Comparison of ENCODE assay signal across 22 mouse cellular contexts in genomic region chr12:8310992-8311391, GRCm38 (mm10). TPM values are rescaled to one million over a fixed set of nuclear protein-coding genes. Genes with fewer than 3 reads are reported as not detected.
A peak's percentile ranks its signal among the peaks of the same experiment; 100 is the strongest.
DNase-seq lines count a peak whose midpoint lies in the region; ATAC-seq lines count a peak whose summit lies in the region.
"Had no signal": no experiment of that assay in that cellular context is flagged by ENCODE, and none has a peak within 500 bp of the region (broad histone marks: within the 10 kb centered on the region; RNA-seq: fewer than 3 reads in every experiment).

No protein-coding gene starts in this region.

- peak; percentile 27 for DNase-seq in adrenal gland, adult 2 months
- DNase-seq in adrenal gland, postnatal 25 days, result no peak
- DNase-seq in hindbrain, embryonic 10.5 days (ENCODE audit: low spot score), result no peak
- no peak for DNase-seq in midbrain, embryonic 10.5 days (ENCODE audit: low spot score)
- no peak for DNase-seq in hindbrain, embryonic 14.5 days (ENCODE audit: low spot score)
- no peak for DNase-seq in thymus, postnatal 25 days
- DNase-seq: cerebellum, adult 18-20 months; cerebellum, postnatal 36 days; kidney, adult 11 months; lung, postnatal 4 days; right cerebral cortex, postnatal 4 days had no signal

- peaks cover 29% of the 10 kb centered on the region for H3K27me3 ChIP-seq in hindbrain, embryonic 12.5 days
- peaks cover 51% of the 10 kb centered on the region for H3K27me3 ChIP-seq in hindbrain, embryonic 10.5 days (ENCODE audit: insufficient read depth, poor library complexity, severe bottlenecking)
- H3K27me3 ChIP-seq in midbrain, embryonic 13.5 days, result peaks cover 33% of the 10 kb centered on the region
- H3K27me3 ChIP-seq in midbrain, embryonic 10.5 days (ENCODE audit: low read depth, poor library complexity, severe bottlenecking), result peaks cover 51% of the 10 kb centered on the region
- H3K27me3 ChIP-seq in hindbrain, embryonic 14.5 days (ENCODE audit: control insufficient read depth, insufficient read depth, low read length), result peaks cover 16% of the 10 kb centered on the region

- H3K4me3 ChIP-seq in hindbrain, embryonic 12.5 days, result no peak overlapping the region
- H3K4me3 ChIP-seq in hindbrain, embryonic 10.5 days, result no peak overlapping the region
- H3K4me3 ChIP-seq in midbrain, embryonic 13.5 days (replicated peaks), result no peak overlapping the region
- H3K4me3 ChIP-seq in midbrain, embryonic 10.5 days, result no peak overlapping the region
- H3K4me3 ChIP-seq in hindbrain, embryonic 14.5 days (replicated peaks; ENCODE audit: low read length), result no peak overlapping the region
- H3K4me3 ChIP-seq: lung, embryonic 15.5 days; myocyte had no signal

- no peaks in the 10 kb centered on the region for H3K9me3 ChIP-seq in hindbrain, embryonic 12.5 days (replicated peaks)
- H3K9me3 ChIP-seq in hindbrain, embryonic 10.5 days, result no peaks in the 10 kb centered on the region
- no peaks in the 10 kb centered on the region for H3K9me3 ChIP-seq in midbrain, embryonic 13.5 days
- no peaks in the 10 kb centered on the region for H3K9me3 ChIP-seq in midbrain, embryonic 10.5 days (replicated peaks)
- no peaks in the 10 kb centered on the region for H3K9me3 ChIP-seq in hindbrain, embryonic 14.5 days (ENCODE audit: control insufficient read depth, low read length)
- H3K9me3 ChIP-seq: lung, embryonic 15.5 days had no signal

- peaks cover 17% of the 10 kb centered on the region for H3K4me1 ChIP-seq in hindbrain, embryonic 12.5 days
- peaks cover 38% of the 10 kb centered on the region for H3K4me1 ChIP-seq in hindbrain, embryonic 10.5 days (replicated peaks)
- H3K4me1 ChIP-seq in midbrain, embryonic 13.5 days (replicated peaks), result peaks cover 19% of the 10 kb centered on the region
- peaks cover 37% of the 10 kb centered on the region for H3K4me1 ChIP-seq in midbrain, embryonic 10.5 days
- H3K4me1 ChIP-seq in hindbrain, embryonic 14.5 days (replicated peaks; ENCODE audit: control insufficient read depth, insufficient read depth, low read length), result peaks cover 15% of the 10 kb centered on the region

- ATAC-seq in hindbrain, embryonic 12.5 days (ENCODE audit: low FRiP score), result no peak
- no peak for ATAC-seq in midbrain, embryonic 13.5 days
- no peak for ATAC-seq in hindbrain, embryonic 14.5 days (ENCODE audit: low FRiP score)
- ATAC-seq: Patski had no signal

- no peak overlapping the region for H3K27ac ChIP-seq in hindbrain, embryonic 12.5 days
- no peak overlapping the region for H3K27ac ChIP-seq in hindbrain, embryonic 10.5 days
- no peak overlapping the region for H3K27ac ChIP-seq in midbrain, embryonic 13.5 days
- H3K27ac ChIP-seq in midbrain, embryonic 10.5 days (replicated peaks), result no peak overlapping the region
- no peak overlapping the region for H3K27ac ChIP-seq in hindbrain, embryonic 14.5 days
- H3K27ac ChIP-seq: liver, embryonic 14.5 days; lung, embryonic 15.5 days had no signal

- H3K36me3 ChIP-seq in hindbrain, embryonic 12.5 days, result no peaks in the 10 kb centered on the region
- H3K36me3 ChIP-seq in hindbrain, embryonic 10.5 days, result no peaks in the 10 kb centered on the region
- no peaks in the 10 kb centered on the region for H3K36me3 ChIP-seq in midbrain, embryonic 13.5 days
- H3K36me3 ChIP-seq in midbrain, embryonic 10.5 days, result no peaks in the 10 kb centered on the region
- H3K36me3 ChIP-seq in hindbrain, embryonic 14.5 days (replicated peaks; ENCODE audit: control insufficient read depth, insufficient read depth), result no peaks in the 10 kb centered on the region
- H3K36me3 ChIP-seq: lung, embryonic 15.5 days had no signal

- H3K9ac ChIP-seq in hindbrain, embryonic 12.5 days, result no peak overlapping the region; the same call in 1 of the 2 replicates
- H3K9ac ChIP-seq in midbrain, embryonic 13.5 days (replicated peaks), result peak overlapping the region; percentile 42; the same call in 1 of the 2 replicates
- H3K9ac ChIP-seq in hindbrain, embryonic 14.5 days, result no peak overlapping the region
- H3K9ac ChIP-seq: liver, embryonic 14.5 days; lung, embryonic 15.5 days had no signal

- WGBS in hindbrain, embryonic 12.5 days, result 39% methylated on average over 17 of the region's 17 CpGs
- WGBS in hindbrain, embryonic 10.5 days, result 37% methylated on average over 17 of the region's 17 CpGs
- WGBS in midbrain, embryonic 13.5 days, result 40% methylated on average over 17 of the region's 17 CpGs
- 43% methylated on average over 17 of the region's 17 CpGs for WGBS in midbrain, embryonic 10.5 days
- 37% methylated on average over 17 of the region's 17 CpGs for WGBS in hindbrain, embryonic 14.5 days

- H3K4me2 ChIP-seq in hindbrain, embryonic 12.5 days (replicated peaks), result 0 out of 2 replicates have a peak overlapping the region, but pooled peaks have one; percentile 9
- no peak overlapping the region for H3K4me2 ChIP-seq in midbrain, embryonic 13.5 days (replicated peaks)
- 0 out of 2 replicates have a peak overlapping the region, but pooled peaks have one; percentile 10 for H3K4me2 ChIP-seq in hindbrain, embryonic 14.5 days (replicated peaks)
- H3K4me2 ChIP-seq: lung, embryonic 15.5 days had no signal

RNA-seq across cellular contexts. Expression of gene Hs1bp3, which starts 2.2 kb away (rescaled TPM):
- 10 to 100 TPM; 13.8 to 22.0 TPM for total RNA-seq in adrenal gland, adult 2 months (2021)
- 20.6 and 22.7 TPM in 2 replicates for polyA plus RNA-seq in adrenal gland, adult 2 months (2012; rRNA removed)
- 13.6 and 22.3 TPM in 2 replicates for total RNA-seq in adrenal gland, postnatal 25 days (2021)
- 13.2 and 14.6 TPM in 2 replicates for polyA plus RNA-seq in hindbrain, embryonic 12.5 days (2016; fragmentation: Nextera tagmentation; extraction: Ambion mirVana)
- 14.2 and 16.7 TPM in 2 replicates for polyA plus RNA-seq in hindbrain, embryonic 10.5 days (2016; fragmentation: Nextera tagmentation; extraction: Ambion mirVana)
- polyA plus RNA-seq in midbrain, embryonic 13.5 days (2015; fragmentation: Nextera tagmentation; extraction: Ambion mirVana), result 7.7 and 9.0 TPM in 2 replicates
- 14.9 and 15.8 TPM in 2 replicates for polyA plus RNA-seq in midbrain, embryonic 10.5 days (2016; fragmentation: Nextera tagmentation; extraction: Ambion mirVana)
- polyA plus RNA-seq in hindbrain, embryonic 14.5 days (2014; fragmentation: Nextera tagmentation; extraction: Ambion mirVana), result 5.9 and 6.2 TPM in 2 replicates

RNA-seq across cellular contexts. Expression of gene Gdf7, which starts 9.2 kb away (rescaled TPM):
- not detected for total RNA-seq in adrenal gland, adult 2 months (2021)
- polyA plus RNA-seq in adrenal gland, adult 2 months (2012; rRNA removed), result 0.20 and 0.31 TPM in 2 replicates
- not detected in 2 replicates for total RNA-seq in adrenal gland, postnatal 25 days (2021)
- polyA plus RNA-seq in hindbrain, embryonic 12.5 days (2016; fragmentation: Nextera tagmentation; extraction: Ambion mirVana), result 1.9 and 2.3 TPM in 2 replicates
- 0.81 and 1.9 TPM in 2 replicates for polyA plus RNA-seq in hindbrain, embryonic 10.5 days (2016; fragmentation: Nextera tagmentation; extraction: Ambion mirVana)
- polyA plus RNA-seq in midbrain, embryonic 13.5 days (2015; fragmentation: Nextera tagmentation; extraction: Ambion mirVana), result 0.43 and 0.58 TPM in 2 replicates
- polyA plus RNA-seq in midbrain, embryonic 10.5 days (2016; fragmentation: Nextera tagmentation; extraction: Ambion mirVana), result 0.19 and 0.48 TPM in 2 replicates
- polyA plus RNA-seq in hindbrain, embryonic 14.5 days (2014; fragmentation: Nextera tagmentation; extraction: Ambion mirVana), result 0.14 and 0.67 TPM in 2 replicates
- total RNA-seq: adrenal gland, postnatal 36 days; gastrocnemius, adult 18-20 months; gastrocnemius, postnatal 4 days; layer of hippocampus, postnatal 25 days had no signal
- polyA plus RNA-seq: heart, postnatal 0 days; liver, embryonic 14.5 days; lung, embryonic 15.5 days; Patski had no signal
